Mouse (Mus musculus): ENCODE measurements at regions not wholly inside any gene's neighbourhood (a gene's known extent, or its start where the extent isn't known, plus 50 kb on each side); places are given as distances from the start of the nearest gene placed in this dataset.
A peak's percentile ranks its signal among the peaks of the same experiment; 100 is the strongest.

DNA sequence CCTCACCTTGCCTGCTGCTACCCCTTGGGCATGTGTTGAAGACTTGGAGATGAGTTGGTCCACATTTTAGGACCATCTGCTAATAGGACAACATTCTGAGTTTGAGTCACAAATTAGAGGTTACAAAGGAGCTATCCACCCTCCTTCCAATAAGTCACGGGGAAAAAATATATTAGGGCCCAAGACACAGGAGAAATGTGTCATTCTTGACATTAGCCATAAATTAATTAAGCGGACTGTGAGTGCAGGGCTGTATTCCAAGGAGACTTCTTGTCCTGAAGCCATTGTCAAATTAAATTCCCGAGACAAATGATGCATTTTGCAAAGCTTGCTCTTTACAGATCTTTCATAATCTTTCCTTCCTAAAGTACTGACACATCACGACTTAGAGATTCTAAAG, 79.2 kb downstream of the 1700020N01Rik start:
- DNase-seq (ENCODE audit: low spot score in 2 of 2) = no peak

DNA sequence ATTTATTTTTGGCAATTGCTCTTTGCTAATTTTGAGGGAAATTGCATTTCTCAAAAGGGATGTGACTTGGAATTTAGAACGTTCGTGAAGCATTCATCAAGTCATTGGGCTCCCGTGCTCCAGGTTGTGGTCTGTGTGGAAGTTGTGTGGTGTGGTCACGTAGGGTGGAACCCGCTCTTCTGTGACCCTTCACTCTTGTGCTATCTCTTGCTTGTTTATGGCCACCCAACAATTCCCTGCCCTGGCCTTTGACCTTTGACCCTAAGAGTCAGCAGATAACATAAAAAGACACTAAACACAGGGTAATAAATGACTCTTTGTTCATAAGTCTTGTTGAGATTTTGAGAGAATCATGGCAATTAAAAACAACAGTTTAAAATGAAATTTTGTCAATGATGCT, 79.7 kb downstream of the 1700020N01Rik start:
- DNase-seq (ENCODE audit: low spot score in 2 of 2) = no peak

- DNase-seq (ENCODE audit: low spot score in 2 of 2) = no peak
These were observed 80.9 kb downstream of the 1700020N01Rik start for GRCm38 (mm10) chr10:21673831-21674230.

- DNase-seq (ENCODE audit: low spot score in 2 of 2) = no peak
These were observed 82.8 kb downstream of the 1700020N01Rik start for GRCm38 (mm10) chr10:21675786-21676185.

DNA sequence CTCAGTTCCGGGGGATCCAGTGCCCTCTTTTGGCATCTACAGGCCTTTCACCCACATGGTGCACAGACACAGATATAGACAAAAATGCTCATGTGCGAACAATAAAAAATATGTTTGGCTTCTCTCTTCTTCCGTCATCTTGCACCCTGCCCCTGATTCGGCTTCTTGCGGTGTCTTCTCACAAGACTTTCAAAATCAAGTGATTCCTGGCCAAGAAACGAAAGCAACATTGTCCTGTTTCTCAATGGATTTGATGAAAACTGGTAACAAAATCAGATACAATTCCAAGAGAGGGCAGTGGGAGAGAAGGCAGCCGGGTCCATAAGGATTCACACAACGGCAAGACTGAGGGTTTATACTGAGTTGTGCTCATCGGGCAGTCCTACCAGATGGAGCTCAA, 85.0 kb downstream of the 1700020N01Rik start:
- no peak for DNase-seq (ENCODE audit: low spot score in 2 of 2)

DNA sequence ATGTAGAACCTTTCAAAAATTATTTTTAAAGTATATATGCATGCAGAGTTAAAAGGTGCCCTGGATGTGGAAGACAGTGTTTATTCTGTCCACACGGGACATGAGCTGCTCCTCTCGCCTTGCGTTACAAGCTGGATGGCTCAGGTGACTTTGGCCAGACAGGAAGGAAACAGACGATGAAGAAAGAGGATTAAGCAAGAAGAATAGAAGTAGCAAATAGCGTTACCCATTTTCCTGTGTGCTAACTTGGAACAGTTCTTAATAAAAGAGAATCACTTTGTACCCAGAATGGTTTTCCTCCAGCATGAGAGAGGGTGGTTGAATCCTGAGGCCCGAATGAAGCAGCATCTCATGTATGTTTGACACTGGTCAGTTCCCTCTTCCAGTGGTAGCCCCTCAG, 85.4 kb downstream of the 1700020N01Rik start:
- no peak for DNase-seq (ENCODE audit: low spot score in 2 of 2)

- no peak for DNase-seq (ENCODE audit: low spot score in 2 of 2)
These were observed 86.0 kb downstream of the 1700020N01Rik start for GRCm38 (mm10) chr10:21678811-21679451.

DNA sequence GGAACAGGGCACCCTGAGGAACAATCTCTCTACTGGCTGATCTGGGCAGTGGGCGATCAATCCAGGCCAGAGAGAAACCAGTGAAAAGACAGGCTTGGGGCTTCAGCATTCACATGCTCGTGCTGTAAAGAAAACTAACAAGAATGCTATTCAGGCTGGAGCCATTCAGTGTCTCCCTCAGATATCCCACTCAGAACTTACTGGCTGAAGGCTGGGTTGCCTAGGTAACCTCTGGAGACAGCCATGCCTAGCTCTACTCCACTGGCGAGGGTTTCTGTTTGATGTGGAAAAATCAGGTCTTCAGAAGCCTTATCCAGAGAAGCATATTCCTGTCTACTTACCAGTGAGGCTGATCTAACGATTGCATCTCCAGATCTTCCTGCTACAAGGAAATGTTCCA, 87.8 kb downstream of the 1700020N01Rik start:
- no peak for DNase-seq (ENCODE audit: low spot score in 2 of 2)

DNA sequence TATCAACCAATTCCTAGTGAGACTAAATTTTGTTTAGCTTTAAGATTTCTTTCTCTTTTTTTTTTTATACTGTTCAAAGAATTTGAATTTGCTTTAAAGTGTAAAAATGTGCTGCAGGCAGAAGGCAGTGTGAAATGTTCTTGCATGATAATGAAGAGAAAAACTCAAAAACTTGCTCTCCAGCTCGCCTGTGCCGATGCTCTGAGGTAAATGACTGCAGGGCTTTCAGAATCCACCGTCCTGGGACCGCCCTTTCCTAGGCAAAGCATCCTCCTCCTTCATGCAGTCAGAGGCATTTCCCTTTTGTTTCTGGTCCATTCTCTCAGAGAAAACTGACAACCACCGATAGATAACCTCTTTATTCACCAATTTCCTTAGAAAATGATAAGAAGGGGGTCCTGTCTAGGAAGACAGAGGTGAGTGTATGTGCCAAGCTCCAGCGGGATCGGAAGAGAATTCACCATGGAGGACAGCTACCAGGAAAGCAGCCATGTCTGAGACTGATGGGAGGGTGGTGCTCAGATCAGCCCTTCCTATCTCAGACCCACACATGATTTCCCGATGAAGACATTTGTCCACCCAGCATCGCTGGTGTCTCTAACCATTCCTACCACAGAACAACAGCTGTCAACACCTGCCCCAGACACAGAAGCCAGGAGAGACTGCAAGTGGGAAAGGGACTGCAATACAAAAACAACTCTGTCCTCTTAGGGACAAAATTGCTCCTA, 91.5 kb downstream of the 1700020N01Rik start:
- no peak for DNase-seq (ENCODE audit: low spot score in 2 of 2)

DNA sequence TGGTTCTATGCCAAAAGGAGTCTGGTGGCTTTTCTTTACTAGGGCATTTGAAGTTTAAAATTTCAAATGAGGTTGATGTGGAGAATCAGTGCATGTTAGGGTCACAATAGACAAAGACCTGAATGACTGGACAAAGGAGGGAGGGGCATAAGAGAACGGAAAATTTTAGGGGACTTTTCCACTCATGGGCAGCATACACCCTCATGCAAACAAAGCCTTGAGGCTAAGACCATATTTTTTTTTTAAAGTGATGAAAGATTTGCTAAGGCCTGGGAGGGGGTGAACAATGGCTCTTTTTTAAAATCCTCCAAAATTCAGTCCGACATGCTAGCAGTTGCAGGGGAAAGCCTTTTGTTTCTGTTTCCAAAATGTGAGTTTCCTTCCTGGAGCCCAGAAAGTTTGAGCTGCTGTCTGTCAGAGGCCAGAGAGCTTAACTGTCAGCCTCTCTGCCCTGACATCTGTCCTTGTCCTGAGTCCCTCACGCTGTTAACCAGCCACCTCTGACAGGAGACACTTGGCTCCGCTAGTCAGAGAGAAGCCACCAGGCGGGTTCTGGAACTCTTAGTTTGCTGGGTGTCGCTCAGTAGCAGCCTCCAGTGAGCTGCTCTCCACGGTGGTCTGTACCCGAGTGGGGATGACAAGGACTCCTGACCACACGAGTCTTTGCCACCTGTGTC, 92.3 kb downstream of the 1700020N01Rik start:
- DNase-seq (ENCODE audit: low spot score in 2 of 2) = peak; percentile 41 to 43

GRCm38 (mm10) chr10:21686060-21686459, 93.1 kb downstream of the 1700020N01Rik start:
- no peak for DNase-seq (ENCODE audit: low spot score in 2 of 2)

DNA sequence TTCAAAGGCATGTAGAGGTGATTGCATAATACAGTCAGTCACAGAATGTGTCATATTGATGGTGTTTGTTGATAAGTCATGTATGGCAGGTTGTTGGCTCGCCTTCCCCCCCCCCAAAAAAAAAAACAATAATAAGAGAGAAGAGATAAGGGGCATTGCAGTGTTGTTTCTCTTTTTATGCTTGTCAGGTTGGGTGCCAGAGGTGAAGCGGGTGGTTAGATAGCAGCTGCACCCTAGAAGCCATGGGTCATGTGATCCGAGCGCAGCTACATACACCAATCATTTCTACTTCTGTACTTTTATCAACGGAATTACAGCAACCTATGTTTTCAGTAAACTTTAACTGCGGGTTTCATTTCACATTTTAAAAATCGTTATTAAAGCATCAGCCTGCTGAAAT, 94.5 kb downstream of the 1700020N01Rik start:
- no peak for DNase-seq (ENCODE audit: low spot score in 2 of 2)

DNA sequence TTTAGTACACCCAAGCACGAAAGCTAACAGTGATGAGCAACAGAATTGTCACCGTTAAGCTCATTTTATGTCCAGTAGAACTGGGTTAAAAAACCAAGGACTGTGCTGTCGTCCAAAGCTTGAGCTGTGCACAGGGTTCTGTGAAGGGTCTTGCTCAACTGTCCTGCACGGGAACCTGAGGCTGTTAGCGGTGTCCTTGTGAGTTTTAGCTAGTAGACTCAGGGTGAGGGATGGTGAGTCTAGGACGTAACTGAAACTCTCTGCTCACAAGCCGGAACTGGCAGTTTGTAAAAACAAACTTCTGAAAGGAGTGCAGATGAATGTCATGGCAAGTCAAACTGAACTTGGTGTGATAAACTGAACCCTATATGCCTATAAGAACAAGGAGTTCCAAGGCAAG, 95.6 kb downstream of the 1700020N01Rik start:
- no peak for DNase-seq (ENCODE audit: low spot score in 2 of 2)

DNA sequence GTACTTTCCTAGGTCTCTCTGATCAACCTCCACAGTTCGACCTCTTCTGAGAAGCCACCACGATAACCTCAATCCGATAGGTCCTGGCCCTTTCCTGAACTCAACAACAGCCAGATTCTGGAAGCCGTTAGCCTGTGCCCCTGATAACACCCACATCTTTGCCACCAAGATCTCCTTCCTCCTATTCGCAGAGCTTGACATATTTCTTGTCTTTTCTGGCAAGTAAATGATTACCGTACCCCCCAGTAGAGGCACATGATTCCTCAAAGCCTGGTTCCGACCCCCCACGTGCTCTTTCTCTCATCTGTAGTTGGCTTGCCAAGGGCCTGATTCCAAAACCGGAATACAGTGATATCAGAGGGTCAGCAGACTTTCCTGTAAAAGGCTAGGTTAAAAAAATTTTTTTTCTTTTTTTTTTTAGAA, 96.9 kb downstream of the 1700020N01Rik start:
- no peak for DNase-seq (ENCODE audit: low spot score in 2 of 2)

- no peak for DNase-seq (ENCODE audit: low spot score in 2 of 2)
These were observed 102.2 kb downstream of the 1700020N01Rik start for GRCm38 (mm10) chr10:21695185-21695584.

DNA sequence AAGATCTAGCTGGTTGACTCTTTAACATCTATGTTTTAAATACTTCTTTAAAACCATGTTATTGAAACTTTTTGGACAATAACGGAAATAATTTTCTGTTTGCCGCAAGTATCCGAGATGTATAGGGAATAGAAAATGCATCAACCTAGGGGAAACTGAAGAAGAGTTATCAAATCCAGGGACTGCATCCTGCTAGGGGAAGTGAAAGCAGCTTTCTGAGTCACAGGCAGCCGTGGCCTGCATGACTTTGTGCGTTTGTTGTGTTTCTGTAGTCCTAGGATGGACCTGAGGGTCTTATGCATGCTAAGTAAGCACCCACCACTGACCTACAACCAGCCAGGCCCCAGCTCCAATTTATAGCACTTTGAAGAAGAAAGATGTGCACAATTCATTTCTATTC, 103.7 kb downstream of the 1700020N01Rik start:
- DNase-seq (ENCODE audit: low spot score in 2 of 2) = no peak

DNA sequence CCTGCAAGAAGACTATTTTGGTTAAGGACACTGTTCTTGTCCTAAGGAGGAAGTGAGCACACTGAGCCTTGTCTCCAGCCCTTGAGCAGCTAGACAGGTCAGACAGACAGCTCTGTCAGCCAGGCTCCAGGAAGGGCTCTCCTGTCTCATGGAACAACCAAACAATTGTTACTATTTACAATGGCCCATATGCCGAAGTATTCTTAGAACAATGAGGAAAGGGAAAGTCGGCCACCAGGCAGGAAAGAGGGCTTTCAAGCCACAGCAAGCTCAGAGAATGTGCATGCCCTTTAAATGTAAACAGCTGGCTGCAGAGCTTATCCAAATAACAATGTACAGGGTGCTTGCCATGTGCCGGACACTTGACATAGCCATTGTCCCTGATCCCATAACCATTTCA, 108.6 kb downstream of the 1700020N01Rik start:
- DNase-seq (ENCODE audit: low spot score in 2 of 2) = no peak

GRCm38 (mm10) chr10:21702134-21702533, 109.2 kb downstream of the 1700020N01Rik start:
- DNase-seq (ENCODE audit: low spot score in 2 of 2) = no peak

DNA sequence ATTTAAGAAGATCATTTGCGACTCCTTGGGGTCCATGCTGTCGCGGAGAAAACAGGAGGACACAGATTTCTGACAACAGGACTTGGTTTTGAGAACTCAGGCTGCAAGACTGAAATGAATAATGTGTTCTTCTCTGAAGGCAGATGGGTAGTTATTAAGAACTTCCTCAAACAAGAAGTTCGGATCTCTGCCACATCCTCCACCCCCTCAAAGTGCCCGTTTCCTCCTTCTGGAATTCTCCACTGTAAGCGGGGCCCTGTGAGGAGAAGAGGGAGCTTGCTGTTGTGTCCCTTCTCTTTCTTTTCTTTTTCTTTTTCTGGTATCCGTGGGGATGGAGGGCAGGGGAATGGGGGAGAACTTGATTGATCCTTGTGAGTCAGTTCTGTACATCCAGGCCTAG, 118.9 kb downstream of the 1700020N01Rik start:
- DNase-seq (ENCODE audit: low spot score in 2 of 2) = no peak

GRCm38 (mm10) chr10:21712828-21713227, 119.9 kb downstream of the 1700020N01Rik start:
- no peak for DNase-seq (ENCODE audit: low spot score in 2 of 2)

- DNase-seq (ENCODE audit: low spot score in 2 of 2) = no peak
These were observed 122.5 kb downstream of the 1700020N01Rik start for GRCm38 (mm10) chr10:21715436-21715835.

DNA sequence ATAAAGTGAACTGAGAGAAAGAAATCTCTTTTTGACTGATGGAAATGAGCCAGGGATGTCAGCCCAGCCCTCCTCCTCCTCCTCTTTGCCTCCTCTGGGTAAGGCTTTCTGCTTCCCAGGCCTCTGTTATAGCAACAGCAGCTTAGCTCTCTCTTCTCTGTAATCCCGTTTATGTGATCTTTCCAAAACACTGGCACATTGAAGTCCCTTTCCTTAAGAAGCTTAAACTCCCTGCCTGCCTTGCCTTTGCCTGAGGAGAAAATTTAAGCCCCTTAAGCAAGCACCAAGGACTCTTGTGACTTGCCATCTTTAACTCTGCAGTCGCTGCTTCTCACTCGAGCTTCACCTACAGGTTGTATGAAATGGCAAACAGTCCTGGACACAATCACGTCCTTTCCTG, 125.2 kb downstream of the 1700020N01Rik start:
- DNase-seq (ENCODE audit: low spot score in 2 of 2) = no peak
